Mouse (Mus musculus) gastrocnemius, adult 18-20 months (tissue): ENCODE measurements around the gene Srsf9. TPM values are rescaled to one million over a fixed set of nuclear protein-coding genes. Genes with fewer than 3 reads are reported as not detected.
"Not testable (repeated sequence)": the region's sequence is repeated elsewhere in the genome, so short reads cannot be mapped to it uniquely, and the experiment has no call there.

Source experiments
- DNase-seq: peaks from one replicate; pipeline ENCODE4 v3.0.0; 2021; ENCODE audit warnings: low spot score
- total RNA-seq, 2 experiments: library from RNA; stranded (reverse); gene quantifications; 2 replicates each; pipeline ENCODE4 v1.2.3; 2021

Gene Srsf9
- total RNA-seq, 2 experiments from 2014 or later: 9.6 to 13.2 TPM

GRCm38 (mm10) chr5:115364782-115365181 lies 37.8 kb downstream of the Srsf9 start:
- DNase-seq: no peak

- DNase-seq: no peak
Measured at GRCm38 (mm10) chr5:115371736-115372135, 44.8 kb downstream of the Srsf9 start.

- DNase-seq: no peak
Measured at GRCm38 (mm10) chr5:115373441-115374203, 46.6 kb downstream of the Srsf9 start.

- no peak for DNase-seq
Measured at GRCm38 (mm10) chr5:115374204-115374820, 47.3 kb downstream of the Srsf9 start.

GRCm38 (mm10) chr5:115375436-115375835 lies 48.5 kb downstream of the Srsf9 start:
- DNase-seq: no peak

- not testable (repeated sequence) for DNase-seq
Measured at GRCm38 (mm10) chr5:115378882-115379281, 51.9 kb downstream of the Srsf9 start.

Other genes starting within 250 kb of the Srsf9 start
- not detected for gene Gm10401, start 228.9 kb upstream of the Srsf9 start, total RNA-seq
- gene Acads, start 207.8 kb upstream of the Srsf9 start, total RNA-seq: 10 to 100 TPM; 74.2 to 75.3 TPM
- 10 to 100 TPM; 11.1 to 12.4 TPM for gene Unc119b, start 192.2 kb upstream of the Srsf9 start, total RNA-seq
- 100 to 1,000 TPM; 149 to 158 TPM for gene Mlec, start 169.0 kb upstream of the Srsf9 start, total RNA-seq
- 1 to 10 TPM in 1 of 2 experiments, under 1 TPM in 1; 0.50 to 1.2 TPM for gene Cabp1, start 132.8 kb upstream of the Srsf9 start, total RNA-seq
- gene Pop5, start 91.3 kb upstream of the Srsf9 start, total RNA-seq: 10 to 100 TPM; 34.9 to 39.3 TPM
- gene Rnf10, start 54.3 kb upstream of the Srsf9 start, total RNA-seq: 100 to 1,000 TPM; 275 to 312 TPM
- 10 to 100 TPM; 81.3 to 91.7 TPM for gene Coq5, start 47.5 kb upstream of the Srsf9 start, total RNA-seq
- gene Dynll1, start 26.2 kb upstream of the Srsf9 start, total RNA-seq: 10 to 100 TPM; 44.1 to 75.5 TPM
- gene Gatc, start 14.0 kb downstream of the Srsf9 start, total RNA-seq: 10 to 100 TPM; 23.6 to 24.7 TPM
- 10 to 100 TPM; 18.2 to 18.3 TPM for gene Triap1, start 14.0 kb downstream of the Srsf9 start, total RNA-seq
- 10 to 100 TPM; 42.5 to 67.7 TPM for gene Cox6a1, start 21.8 kb downstream of the Srsf9 start, total RNA-seq
- gene Msi1, start 102.4 kb downstream of the Srsf9 start, total RNA-seq: under 1 TPM in 1 of 2 experiments, not detected in 1; 0.57 TPM
- gene Pla2g1b, start 139.1 kb downstream of the Srsf9 start, total RNA-seq: not detected
- 10 to 100 TPM; 14.8 to 16.5 TPM for gene Sirt4, start 157.5 kb downstream of the Srsf9 start, total RNA-seq
- gene Pxn, start 179.5 kb downstream of the Srsf9 start, total RNA-seq: 10 to 100 TPM; 87.2 to 94.2 TPM
- 100 to 1,000 TPM; 617 to 621 TPM for gene Rplp0, start 232.3 kb downstream of the Srsf9 start, total RNA-seq
- 10 to 100 TPM; 27.9 to 31.1 TPM for gene Gcn1l1, start 238.1 kb downstream of the Srsf9 start, total RNA-seq